Comparison of ENCODE assay signal across 13 mouse cellular contexts in the genomic region with DNA sequence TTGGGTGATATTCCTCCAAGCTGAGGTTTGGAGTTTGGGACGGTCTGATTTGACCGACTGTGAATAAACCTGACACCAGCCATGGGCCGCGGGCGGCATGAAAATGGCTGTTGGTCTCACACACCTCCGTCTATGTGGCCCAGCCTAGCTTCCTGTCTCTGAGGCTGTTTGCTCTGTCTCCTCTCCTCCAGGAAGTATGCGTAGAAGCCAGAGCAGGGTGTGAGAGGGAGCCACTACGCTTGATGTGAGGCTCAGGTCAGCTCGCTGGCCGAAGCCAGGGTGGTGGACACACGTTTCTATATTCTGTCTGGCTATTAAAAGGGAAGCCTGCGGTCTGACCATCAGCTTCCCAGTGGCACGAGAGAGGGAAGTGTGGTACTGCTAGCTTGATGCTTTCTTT.
DNase-seq lines count a peak whose midpoint lies in the region; ATAC-seq and TF ChIP-seq lines count a peak whose summit lies in the region.
"Had no signal": no experiment of that assay in that cellular context is flagged by ENCODE, and none has a peak within 500 bp of the region (broad histone marks: within the 10 kb centered on the region; RNA-seq: fewer than 3 reads in every experiment).

No protein-coding gene starts in this region.

- 47% methylated on average over 13 of the region's 13 CpGs for whole genome bisulfite sequencing in kidney, postnatal 0 days
- WGBS in limb, embryonic 10.5 days, result 92% methylated on average over 13 of the region's 13 CpGs
- WGBS in thymus, adult 2 months, result 72% methylated on average over 13 of the region's 13 CpGs

- TF ChIP-seq POLR2A in thymus, adult 2 months (IDR thresholded peaks at IDR 0.05; ENCODE audit: control insufficient read depth, extremely low read depth, insufficient read depth, low read length, poor library complexity), result no peak

- no peak for ATAC-seq in kidney, postnatal 0 days (replicated peaks; ENCODE audit: low FRiP score, low read depth)
- ATAC-seq: forebrain, embryonic 15.5 days had no signal

- no peak for DNase-seq in kidney, postnatal 0 days (ENCODE audit: low spot score)
- DNase-seq in kidney, adult 8-10 months, result no peak
- peak; percentile 37 to 39 for DNase-seq in CD8-positive naive resting alpha-beta T cell, adult 2 months (ENCODE audit: low read depth in 2 of 2, low spot score in 2 of 2)
- no peak for DNase-seq in limb, embryonic 10.5 days (ENCODE audit: low spot score)
- peak; percentile 37 for DNase-seq in thymus, adult 2 months
- DNase-seq in adrenal gland, adult 8-10 months, result no peak
- DNase-seq in heart, adult 8-10 months (ENCODE audit: low spot score), result no peak
- DNase-seq: heart, adult 18-20 months; layer of hippocampus, postnatal 36 days; right cerebral cortex, adult 18-20 months had no signal

- TF ChIP-seq CTCF in kidney, postnatal 0 days (IDR thresholded peaks at IDR 0.05; ENCODE audit: low read depth), result no peak
- TF ChIP-seq CTCF in thymus, adult 2 months (IDR thresholded peaks at IDR 0.05; ENCODE audit: borderline replicate concordance, control insufficient read depth, extremely low read depth, insufficient read depth, low read length, poor library complexity), result no peak

- peak overlapping the region; percentile 70; the same call in 1 of the 2 replicates for H3K27ac ChIP-seq in kidney, postnatal 0 days
- peak overlapping the region; percentile 56; the same call in 1 of the 2 replicates for H3K27ac ChIP-seq in limb, embryonic 10.5 days
- H3K27ac ChIP-seq in thymus, adult 2 months (ENCODE audit: control insufficient read depth, insufficient read depth, low read length), result peak overlapping the region; percentile 63; the same call in 1 of the 2 replicates
- H3K27ac ChIP-seq: midbrain, embryonic 12.5 days had no signal

- H3K9ac ChIP-seq in kidney, postnatal 0 days (ENCODE audit: low read depth, low read length), result no peak overlapping the region
- H3K9ac ChIP-seq: forebrain, embryonic 15.5 days; midbrain, embryonic 12.5 days had no signal

- H3K4me2 ChIP-seq in kidney, postnatal 0 days (ENCODE audit: low read length), result peak overlapping the region; percentile 16; the same call in 1 of the 2 replicates
- H3K4me2 ChIP-seq: forebrain, embryonic 15.5 days; midbrain, embryonic 12.5 days had no signal

- no peaks in the 10 kb centered on the region for H3K36me3 ChIP-seq in kidney, postnatal 0 days (ENCODE audit: insufficient read depth, low read length)
- H3K36me3 ChIP-seq in limb, embryonic 10.5 days, result 0 out of 2 replicates have a peak, but pooled peaks cover 3% of the 10 kb centered on the region
- H3K36me3 ChIP-seq in thymus, adult 2 months (ENCODE audit: control insufficient read depth, insufficient read depth, low read length), result no peaks in the 10 kb centered on the region
- H3K36me3 ChIP-seq: forebrain, embryonic 15.5 days; G1E; midbrain, embryonic 12.5 days had no signal

- H3K27me3 ChIP-seq in kidney, postnatal 0 days (ENCODE audit: insufficient read depth, low read length), result no peaks in the 10 kb centered on the region
- no peaks in the 10 kb centered on the region for H3K27me3 ChIP-seq in limb, embryonic 10.5 days (ENCODE audit: low read depth, poor library complexity, severe bottlenecking)
- H3K27me3 ChIP-seq in thymus, adult 2 months (ENCODE audit: control insufficient read depth, insufficient read depth, low read length), result no peaks in the 10 kb centered on the region
- H3K27me3 ChIP-seq: forebrain, embryonic 15.5 days; midbrain, embryonic 12.5 days had no signal

- no peaks in the 10 kb centered on the region for H3K9me3 ChIP-seq in kidney, postnatal 0 days (replicated peaks; ENCODE audit: low read length)
- H3K9me3 ChIP-seq in limb, embryonic 10.5 days (replicated peaks), result no peaks in the 10 kb centered on the region
- H3K9me3 ChIP-seq: forebrain, embryonic 15.5 days; G1E; midbrain, embryonic 12.5 days had no signal

- H3K4me3 ChIP-seq in kidney, postnatal 0 days (replicated peaks; ENCODE audit: low read depth, low read length), result no peak overlapping the region
- H3K4me3 ChIP-seq in limb, embryonic 10.5 days, result no peak overlapping the region
- H3K4me3 ChIP-seq in thymus, adult 2 months (ENCODE audit: control insufficient read depth, insufficient read depth, low read length), result no peak overlapping the region
- H3K4me3 ChIP-seq: forebrain, embryonic 15.5 days; midbrain, embryonic 12.5 days had no signal

- peaks cover 41% of the 10 kb centered on the region for H3K4me1 ChIP-seq in kidney, postnatal 0 days (replicated peaks; ENCODE audit: insufficient read depth, low read length)
- peaks cover 80% of the 10 kb centered on the region for H3K4me1 ChIP-seq in limb, embryonic 10.5 days
- H3K4me1 ChIP-seq in thymus, adult 2 months (replicated peaks; ENCODE audit: control insufficient read depth, insufficient read depth, low read length), result peaks cover 28% of the 10 kb centered on the region

Comparison
In these comparisons a context has a peak if more than half of its experiments do, and no peak if none do; other contexts are left out.
1. DNase-seq: peak in CD8-positive naive resting alpha-beta T cell, adult 2 months (2 of 2) and thymus, adult 2 months (single experiment); none in kidney, postnatal 0 days (single experiment), kidney, adult 8-10 months (0 of 2), limb, embryonic 10.5 days (single experiment), adrenal gland, adult 8-10 months (single experiment) and heart, adult 8-10 months (single experiment).
2. Peak in every context shown above with its lines, with median percentiles within 50 percentile points of each other: H3K27ac ChIP-seq.